Mouse (Mus musculus): ENCODE measurements around the gene Th. TPM values are rescaled to one million over a fixed set of nuclear protein-coding genes. Genes with fewer than 3 reads are reported as not detected.

The Th gene
- polyA plus RNA-seq, 1 experiment from 2014 or later, result 0.78 TPM

DNA sequence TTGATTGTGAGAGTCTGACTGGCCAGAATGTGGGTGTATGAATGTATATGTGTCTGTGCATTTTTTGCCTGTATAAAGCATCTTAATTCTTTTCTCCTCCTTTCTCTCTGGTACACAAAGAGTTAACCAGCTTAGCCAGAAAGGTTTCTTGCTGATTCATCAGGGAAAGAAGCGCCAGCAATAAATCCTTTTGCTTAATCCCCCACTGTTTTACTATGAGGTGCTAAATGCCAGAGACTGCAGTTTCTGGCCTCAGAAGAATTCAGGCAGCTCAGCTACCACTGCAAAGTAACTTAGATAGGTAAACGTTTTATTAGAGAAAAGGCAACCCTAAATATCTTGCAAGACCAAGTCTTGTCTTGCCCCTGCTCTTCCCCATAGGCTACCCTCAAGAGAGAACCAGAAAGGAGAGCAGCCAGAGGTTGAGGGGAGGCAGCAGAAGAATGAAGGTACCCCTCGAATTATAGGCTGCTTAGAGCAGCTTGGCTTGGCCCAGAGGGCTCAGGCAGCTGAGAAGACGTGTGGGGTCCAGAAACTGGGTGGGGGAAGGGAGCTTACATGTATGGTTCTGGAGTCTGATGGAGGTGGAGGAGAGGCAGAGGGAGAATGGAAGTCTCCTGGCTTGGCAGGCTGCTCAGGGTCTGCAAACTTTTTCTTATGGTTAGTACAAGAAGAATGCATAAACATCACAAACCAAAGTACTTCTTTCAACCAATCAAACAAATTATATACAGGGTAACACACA lies 61.3 kb downstream of the Th start:
- Histone ChIP-seq H3K27me3 (replicated peaks; ENCODE audit: control insufficient read depth, insufficient read depth, low read length) (no peaks in the 10 kb centered on the region), H3K4me3 (ENCODE audit: low read depth, low read length) (no peak overlapping the region), H3K9me3 (ENCODE audit: control insufficient read depth) (no peaks in the 10 kb centered on the region), H3K4me1 (replicated peaks; ENCODE audit: control insufficient read depth, insufficient read depth, low read length) (no peaks in the 10 kb centered on the region), H3K4me2 (replicated peaks; ENCODE audit: low read depth) (no peak overlapping the region), H3K27ac (ENCODE audit: low read depth, low read length) (no peak overlapping the region), H3K9ac (ENCODE audit: low read depth, low read length) (no peak overlapping the region), H3K36me3 (ENCODE audit: control insufficient read depth, insufficient read depth) (no peaks in the 10 kb centered on the region)
- no peak for TF ChIP-seq CTCF (IDR thresholded peaks at IDR 0.05; ENCODE audit: low read depth)
- WGBS, result 5% methylated on average over 4 of the region's 4 CpGs
- ATAC-seq, result no peak

DNA sequence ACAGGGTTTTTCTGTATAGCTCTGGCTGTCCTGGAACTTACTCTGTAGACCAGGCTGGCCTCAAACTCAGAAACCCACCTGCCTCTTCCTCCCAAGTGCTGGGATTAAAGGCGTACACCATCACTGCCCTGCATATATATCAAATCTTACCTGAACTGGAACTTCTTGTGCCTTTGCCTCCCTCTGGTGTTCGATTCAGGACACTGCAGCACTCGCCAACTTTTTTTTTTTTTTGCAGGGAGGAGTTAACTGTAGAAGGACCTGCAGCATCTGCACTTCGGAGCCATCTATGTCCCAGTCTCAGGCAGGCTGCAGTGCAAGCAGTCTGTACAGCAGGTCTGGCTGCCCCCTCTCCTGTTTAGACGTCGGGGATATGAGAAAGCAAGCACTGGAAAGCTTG lies 80.2 kb downstream of the Th start:
- no peaks in the 10 kb centered on the region for H3K4me1 ChIP-seq (replicated peaks; ENCODE audit: control insufficient read depth, insufficient read depth, low read length)
- H3K4me3 ChIP-seq (ENCODE audit: low read depth, low read length), result no peak overlapping the region
- H3K9ac ChIP-seq (ENCODE audit: low read depth, low read length), result no peak overlapping the region
- TF ChIP-seq CTCF (IDR thresholded peaks at IDR 0.05; ENCODE audit: low read depth), result peak; percentile 79
- H3K4me2 ChIP-seq (replicated peaks; ENCODE audit: low read depth), result no peak overlapping the region
- H3K27me3 ChIP-seq (replicated peaks; ENCODE audit: control insufficient read depth, insufficient read depth, low read length), result no peaks in the 10 kb centered on the region
- no peaks in the 10 kb centered on the region for H3K9me3 ChIP-seq (ENCODE audit: control insufficient read depth)
- no peak for ATAC-seq
- H3K27ac ChIP-seq (ENCODE audit: low read depth, low read length), result no peak overlapping the region
- WGBS, result 16% methylated on average over 6 of the region's 6 CpGs
- no peaks in the 10 kb centered on the region for H3K36me3 ChIP-seq (ENCODE audit: control insufficient read depth, insufficient read depth)

Other genes with a start within 250 kb of the Th start
- gene Ins2, start 187.7 kb downstream of the Th start, polyA plus RNA-seq (2015; fragmentation: Nextera tagmentation; extraction: Ambion mirVana), result 18.1 and 38.6 TPM in 2 replicates
- gene Ascl2, start 38.1 kb upstream of the Th start, polyA plus RNA-seq (2015; fragmentation: Nextera tagmentation; extraction: Ambion mirVana), result 5.4 and 6.8 TPM in 2 replicates
- gene Tspan32, start 73.9 kb upstream of the Th start, polyA plus RNA-seq (2015; fragmentation: Nextera tagmentation; extraction: Ambion mirVana), result 0.74 and 0.77 TPM in 2 replicates
- 212 and 216 TPM in 2 replicates for gene Cd81, start 121.6 kb upstream of the Th start, polyA plus RNA-seq (2015; fragmentation: Nextera tagmentation; extraction: Ambion mirVana)
- 32.8 and 34.0 TPM in 2 replicates for gene Tssc4, start 138.1 kb upstream of the Th start, polyA plus RNA-seq (2015; fragmentation: Nextera tagmentation; extraction: Ambion mirVana)
- gene Trpm5, start 163.5 kb upstream of the Th start, polyA plus RNA-seq (2015; fragmentation: Nextera tagmentation; extraction: Ambion mirVana), result 0.97 and 1.3 TPM in 2 replicates
- 10.5 and 13.8 TPM in 2 replicates for gene Kcnq1, start 175.2 kb upstream of the Th start, polyA plus RNA-seq (2015; fragmentation: Nextera tagmentation; extraction: Ambion mirVana)